Mouse (Mus musculus) liver, embryonic 14.5 days (tissue): ENCODE results near the gene Slc35f3.

Source experiments
- CTCF ChIP-seq: IDR thresholded peaks from 2 replicates; pipeline ENCODE4 v1.5.1; 2016; ENCODE audit warnings: antibody characterized with exemption, low read depth, control low read depth
- EP300 ChIP-seq: IDR thresholded peaks from 2 replicates; pipeline ENCODE4 v1.6.1; 2016; ENCODE audit warnings: antibody characterized with exemption, low read depth

DNA sequence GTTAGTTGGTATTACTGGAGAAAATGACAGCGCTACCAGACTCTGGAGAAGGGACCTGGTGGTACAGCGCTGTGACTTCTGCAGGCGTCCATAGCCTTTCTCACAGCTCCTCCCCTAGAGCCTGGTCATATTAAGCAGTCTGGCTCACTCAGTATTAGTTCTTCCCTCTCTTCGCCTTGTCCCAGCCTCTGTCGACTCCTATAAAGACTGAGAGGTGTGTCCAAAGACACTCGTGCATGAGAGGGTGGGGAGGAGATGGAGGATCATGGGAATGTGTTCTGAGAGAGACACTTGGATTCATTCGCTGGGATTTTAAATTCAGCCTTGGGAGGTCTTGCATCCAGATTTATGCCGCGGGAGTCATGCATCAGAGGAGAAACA, 124.6 kb downstream of the Slc35f3 start:
- no peak for TF ChIP-seq CTCF
- TF ChIP-seq EP300 = no peak
